Mouse (Mus musculus) CH12.LX (cell line): ENCODE data around the gene Utp20. TPM values are rescaled to one million over a fixed set of nuclear protein-coding genes. Genes with fewer than 3 reads are reported as not detected.

Experiments
- DNase-seq: peaks from one replicate; pipeline ENCODE4 v3.0.0-alpha.2; 2013; ENCODE audit errors: extremely low read depth
- H3K27ac ChIP-seq: 2 replicates; pipeline ENCODE4 v1.5.1; 2012; ENCODE audit warnings: low read depth, mild to moderate bottlenecking, control low read depth, moderate library complexity; ENCODE audit not compliant: insufficient read depth
- H3K27me3 ChIP-seq: replicated peaks from 2 replicates; pipeline ENCODE3; 2012; ENCODE audit warnings: inconsistent platforms
- H3K36me3 ChIP-seq, 2 experiments: replicated peaks in 1 of 2; 2 replicates each; pipeline versions ENCODE3 to v1.6.1; 2012; ENCODE audit warnings: inconsistent platforms in 1 of 2, low read length in 1 of 2, mild to moderate bottlenecking in 1 of 2, mixed read lengths in 1 of 2, moderate library complexity in 1 of 2; ENCODE audit not compliant: control insufficient read depth in 1 of 2, insufficient read depth in 1 of 2
- H3K4me1 ChIP-seq, 2 experiments: 2 replicates each; pipeline ENCODE4 v1.6.1; 2012; ENCODE audit warnings: inconsistent platforms in 1 of 2, moderate library complexity in 1 of 2; ENCODE audit not compliant: insufficient read depth in 2 of 2, control insufficient read depth in 1 of 2
- H3K4me2 ChIP-seq: 2 replicates; pipeline ENCODE4 v1.6.1; 2012; ENCODE audit warnings: low read depth, mild to moderate bottlenecking, control low read depth; ENCODE audit not compliant: poor library complexity, insufficient read depth, severe bottlenecking
- H3K4me3 ChIP-seq, 3 experiments: fragments of 150-350 bp in 1 of 3; sonication (generic) in 1 of 3; replicated peaks in 1 of 3; 2 replicates each; pipeline versions ENCODE3 to v1.5.1; 2011 to 2012; ENCODE audit warnings: low read depth in 2 of 3, low read length in 2 of 3, mild to moderate bottlenecking in 2 of 3, moderate library complexity in 2 of 3, control low read depth in 1 of 3, improper control_type of control experiment in 1 of 3, inconsistent platforms in 1 of 3, mixed read lengths in 1 of 3; ENCODE audit not compliant: poor library complexity in 1 of 3
- H3K79me2 ChIP-seq: replicated peaks from 2 replicates; pipeline ENCODE4 v1.6.1; 2012; ENCODE audit warnings: mild to moderate bottlenecking, moderate library complexity; ENCODE audit not compliant: control insufficient read depth, poor library complexity, insufficient read depth, severe bottlenecking; ENCODE audit errors: extremely low read depth
- H3K9ac ChIP-seq: 2 replicates; pipeline ENCODE4 v1.6.1; 2012; ENCODE audit warnings: low read depth, mild to moderate bottlenecking, control low read depth, moderate library complexity; ENCODE audit not compliant: insufficient read depth
- H3K9me3 ChIP-seq: replicated peaks from 2 replicates; pipeline ENCODE3; 2012; ENCODE audit warnings: low read length, inconsistent platforms, mixed read lengths
- BHLHE40 ChIP-seq: IDR thresholded peaks from 2 replicates; pipeline ENCODE4 v1.6.1; 2011; ENCODE audit warnings: mild to moderate bottlenecking, low read depth, low read length, improper control_type of control experiment
- CHD1 ChIP-seq: IDR thresholded peaks from 2 replicates; pipeline ENCODE4 v1.6.1; 2012; ENCODE audit warnings: low read depth, low read length, improper control_type of control experiment, inconsistent platforms
- CHD2 ChIP-seq: IDR thresholded peaks from 2 replicates; pipeline ENCODE4 v1.6.1; 2011; ENCODE audit warnings: low read length, improper control_type of control experiment
- CTCF ChIP-seq, 2 experiments: IDR thresholded peaks in 1 of 2; conservative IDR thresholded peaks in 1 of 2; 2 replicates each; pipeline ENCODE4 v1.5.1; 2011 to 2012; ENCODE audit warnings: low read depth in 2 of 2, low read length in 2 of 2, improper control_type of control experiment in 1 of 2, inconsistent platforms in 1 of 2, mild to moderate bottlenecking in 1 of 2, moderate library complexity in 1 of 2
- E2F4 ChIP-seq: IDR thresholded peaks from 2 replicates; pipeline ENCODE4 v1.6.1; 2011; ENCODE audit warnings: low read depth, low read length, improper control_type of control experiment; ENCODE audit not compliant: insufficient replicate concordance
- HCFC1 ChIP-seq: IDR thresholded peaks from 2 replicates; pipeline ENCODE4 v1.6.1; 2012; ENCODE audit warnings: low read depth, mild to moderate bottlenecking, inconsistent platforms, low read length, improper control_type of control experiment
- IRF4 ChIP-seq: IDR thresholded peaks from 2 replicates; pipeline ENCODE4 v1.6.1; 2014; ENCODE audit warnings: low read depth, mild to moderate bottlenecking, inconsistent platforms, low read length, improper control_type of control experiment
- JUND ChIP-seq: conservative IDR thresholded peaks from 2 replicates; pipeline ENCODE4 v1.6.1; 2011; ENCODE audit warnings: low read depth, low read length, improper control_type of control experiment
- KAT2A ChIP-seq: IDR thresholded peaks from 2 replicates; pipeline ENCODE4 v1.6.1; 2012; ENCODE audit warnings: low read length, improper control_type of control experiment, inconsistent platforms; ENCODE audit not compliant: insufficient replicate concordance
- MAFK ChIP-seq: IDR thresholded peaks from 2 replicates; pipeline ENCODE4 v1.6.1; 2011; ENCODE audit warnings: low read length, improper control_type of control experiment; ENCODE audit not compliant: insufficient replicate concordance
- MAX ChIP-seq: IDR thresholded peaks from 2 replicates; pipeline ENCODE4 v1.6.1; 2011; ENCODE audit warnings: low read length, improper control_type of control experiment
- MAZ ChIP-seq: IDR thresholded peaks from 2 replicates; pipeline ENCODE4 v1.6.1; 2012; ENCODE audit warnings: low read depth, mild to moderate bottlenecking, inconsistent platforms, low read length, improper control_type of control experiment, moderate library complexity
- MXI1 ChIP-seq: IDR thresholded peaks from 2 replicates; pipeline ENCODE4 v1.6.1; 2011; ENCODE audit warnings: mild to moderate bottlenecking, low read depth, low read length, improper control_type of control experiment
- NELFE ChIP-seq: IDR thresholded peaks from 2 replicates; pipeline ENCODE4 v1.6.1; 2011; ENCODE audit warnings: low read depth, low read length, improper control_type of control experiment
- PAX5 ChIP-seq: IDR thresholded peaks from 2 replicates; pipeline ENCODE4 v1.6.1; 2012; ENCODE audit warnings: low read length, inconsistent platforms, mixed read lengths
- POLR2AphosphoS2 ChIP-seq: IDR thresholded peaks from 2 replicates; pipeline ENCODE4 v1.6.1; 2011; ENCODE audit warnings: low read depth, low read length, improper control_type of control experiment
- RAD21 ChIP-seq: IDR thresholded peaks from 2 replicates; pipeline ENCODE4 v1.6.1; 2011; ENCODE audit warnings: low read depth, mild to moderate bottlenecking, low read length, improper control_type of control experiment, moderate library complexity
- RCOR1 ChIP-seq: conservative IDR thresholded peaks from 2 replicates; pipeline ENCODE4 v1.6.1; 2012; ENCODE audit warnings: low read depth, mild to moderate bottlenecking, inconsistent platforms, low read length, improper control_type of control experiment
- SIN3A ChIP-seq: IDR thresholded peaks from 2 replicates; pipeline ENCODE4 v1.6.1; 2012; ENCODE audit warnings: low read length, improper control_type of control experiment, inconsistent platforms
- SMC3 ChIP-seq: IDR thresholded peaks from 2 replicates; pipeline ENCODE4 v1.6.1; 2011; ENCODE audit warnings: low read depth, low read length, improper control_type of control experiment
- TBP ChIP-seq: conservative IDR thresholded peaks from 2 replicates; pipeline ENCODE4 v1.6.1; 2011; ENCODE audit warnings: low read depth, low read length, improper control_type of control experiment
- TCF12 ChIP-seq: IDR thresholded peaks from 2 replicates; pipeline ENCODE4 v1.6.1; 2014; ENCODE audit warnings: low read depth, mild to moderate bottlenecking, inconsistent platforms, low read length, improper control_type of control experiment
- UBTF ChIP-seq: IDR thresholded peaks from 2 replicates; pipeline ENCODE4 v1.6.1; 2012; ENCODE audit warnings: low read depth, mild to moderate bottlenecking, inconsistent platforms, low read length, improper control_type of control experiment, moderate library complexity
- USF1 ChIP-seq: IDR thresholded peaks from 2 replicates; pipeline ENCODE4 v1.6.1; 2014; ENCODE audit warnings: low read depth, mild to moderate bottlenecking, inconsistent platforms, low read length, improper control_type of control experiment
- USF2 ChIP-seq: conservative IDR thresholded peaks from 2 replicates; pipeline ENCODE4 v1.6.1; 2011; ENCODE audit warnings: low read depth, low read length, improper control_type of control experiment
- ZKSCAN1 ChIP-seq: IDR thresholded peaks from 2 replicates; pipeline ENCODE4 v1.6.1; 2012; ENCODE audit warnings: low read depth, inconsistent platforms, low read length, improper control_type of control experiment, borderline replicate concordance
- ZMIZ1 ChIP-seq: IDR thresholded peaks from 2 replicates; pipeline ENCODE4 v1.6.1; 2012; ENCODE audit warnings: low read depth, mild to moderate bottlenecking, inconsistent platforms, low read length, improper control_type of control experiment
- dilution Hi-C: fragments of 300-500 bp; cut with MboI; formaldehyde crosslinking; loops from 2 replicates; pipeline ENCODE4 v1.14.3; 2020; ENCODE audit warnings: low sequenced_read_pairs; ENCODE audit not compliant: extremely low pct_unique_long_range_greater_than_20kb, extremely low pct_ligation_motif_present
- in situ Hi-C: fragments of 300-500 bp; cut with MboI; formaldehyde crosslinking; loops from 3 replicates; pipeline ENCODE4 v1.14.3; 2019; ENCODE audit warnings: low sequenced_read_pairs, low pct_ligation_motif_present, low pct_unique_long_range_greater_than_20kb, mixed read lengths
- polyA plus RNA-seq: library from polyadenylated mRNA; unstranded; fragments of >175 nt; gene quantifications from 2 replicates; pipeline ENCODE4 v1.2.1, GENCODE M21; 2012; ENCODE audit warnings: low read depth; ENCODE audit not compliant: insufficient read length
- total RNA-seq, 2 experiments: library from RNA; depleted of rRNA; stranded (reverse); fragments of 300-350 nt in 1 of 2; fragments of >200 nt in 1 of 2; gene quantifications; 2 replicates each; pipeline ENCODE4 v1.2.3; 2012 to 2014

The Utp20 gene
- total and polyA plus RNA-seq, 3 experiments, result 40.1 to 70.4 (median 43.0) TPM

DNA sequence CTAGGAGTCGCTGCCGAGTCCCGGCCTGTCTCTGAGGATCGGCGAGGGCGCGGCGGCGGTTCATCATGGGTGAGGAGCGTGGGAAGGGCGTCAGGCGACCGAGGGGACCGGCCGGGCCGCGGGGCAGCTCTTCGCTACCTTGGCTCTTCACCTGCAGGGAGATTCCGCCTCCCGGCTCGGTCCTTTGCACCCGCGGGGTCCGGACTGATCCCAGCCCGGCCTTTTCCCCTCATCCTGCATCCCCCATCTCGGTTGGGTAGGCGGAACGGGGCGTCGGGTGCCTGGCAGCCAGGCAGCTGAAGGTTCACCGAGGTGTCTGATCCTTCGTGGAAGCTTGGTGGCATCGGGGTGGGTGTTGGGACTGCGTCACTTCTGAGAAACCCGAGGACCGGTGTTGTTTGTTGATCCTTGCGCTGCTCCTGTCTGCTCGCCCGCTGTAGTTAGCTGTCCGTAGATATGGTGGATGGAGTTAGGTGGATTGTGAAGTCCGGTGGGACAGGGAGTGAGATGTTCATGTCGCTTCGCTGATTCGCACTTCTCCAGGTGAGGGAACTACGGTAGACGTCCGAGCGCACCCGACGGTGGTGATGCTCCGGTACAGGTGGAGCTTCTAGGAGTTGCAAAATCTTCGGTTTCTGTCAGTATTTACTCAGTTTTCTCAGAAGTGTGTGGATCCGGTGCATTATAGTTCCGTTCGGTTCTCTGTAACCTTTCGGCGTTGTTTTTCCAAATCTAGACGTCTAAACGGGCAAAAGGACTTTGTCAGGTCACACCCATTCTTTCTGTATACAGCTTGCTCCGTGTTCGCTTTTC, 94.9 kb downstream of the Utp20 start:
- dilution Hi-C loops, result no loop called here
- no peak overlapping the region for H3K27ac ChIP-seq
- no peaks in the 10 kb centered on the region for H3K9me3 ChIP-seq

DNA sequence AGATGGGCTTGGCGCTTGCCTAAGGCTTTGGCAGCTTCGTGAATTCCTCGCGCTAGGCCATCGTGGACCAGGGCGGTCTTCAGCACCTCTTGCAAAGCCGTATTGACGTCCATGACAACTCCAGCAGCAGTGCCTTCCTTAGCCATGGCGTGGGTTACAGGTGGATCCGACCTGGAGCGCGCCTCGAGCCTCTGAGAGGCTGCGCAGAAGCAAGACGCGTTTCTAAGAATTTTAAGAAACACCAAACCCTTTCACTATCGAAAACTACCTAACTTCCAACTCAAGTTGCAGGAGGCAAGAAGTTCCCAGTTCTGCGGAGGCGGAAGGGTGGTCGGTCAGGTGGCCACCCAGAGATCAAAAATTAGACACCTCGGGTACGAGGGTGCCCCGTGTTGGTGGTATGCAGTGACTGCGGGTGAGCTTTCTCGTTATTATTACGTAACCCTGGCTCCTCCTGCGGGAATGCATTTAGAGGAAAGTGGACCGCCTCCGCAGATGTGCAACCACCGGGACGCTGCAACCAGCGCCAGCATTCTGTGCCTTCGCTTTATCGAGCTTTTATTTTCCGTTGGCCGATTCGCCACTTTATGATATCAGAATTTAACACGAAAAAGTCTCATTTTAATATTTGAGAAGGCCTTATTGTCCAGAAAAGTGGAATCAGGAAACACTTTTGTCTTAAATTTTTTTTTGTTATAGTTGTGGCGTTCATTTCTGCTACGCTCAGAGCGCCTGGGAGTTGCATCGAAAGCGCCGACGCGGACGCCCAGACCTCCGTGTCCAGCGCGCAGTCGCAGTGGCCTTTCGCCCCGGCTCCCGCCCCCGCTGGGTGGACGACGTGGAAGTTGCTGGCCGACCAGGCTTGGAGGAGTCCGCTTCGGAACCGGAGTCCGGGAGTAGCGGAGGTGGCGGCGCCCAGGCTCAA, 95.8 kb downstream of the Utp20 start, which contains the start of gene Arl1:
Gene Arl1 (plus strand): TSS at position 288 of the 925 bp plus-strand sequence.
- Histone ChIP-seq H3K36me3 (peaks cover 0 to 13% of the 10 kb centered on the region in 2 experiments), H3K79me2 (peaks cover 19% of the 10 kb centered on the region), H3K9ac (peak within 1 kb of the TSS; percentile 87), H3K27ac (0 out of 2 replicates have a peak within 1 kb of the TSS, but pooled peaks have one; percentile 0), H3K4me2 (peak within 1 kb of the TSS; percentile 92), H3K9me3 (no peaks in the 10 kb centered on the region), H3K4me1 (peaks cover 2 to 16% of the 10 kb centered on the region in 2 experiments; a peak in 2 of 4 replicates), H3K27me3 (no peaks in the 10 kb centered on the region), H3K4me3 (peak within 1 kb of the TSS; percentile 72 to 90 (median 84))
- DNase-seq, result peak; percentile 82
- dilution Hi-C loops, result no loop called here
- in situ Hi-C loops, result loop anchor here (5.0 kb wide), 1 partner anchor 349 kb away; no protein-coding TSS in a partner anchor
- TF ChIP-seq RCOR1 (no peak; the same call in 1 of the 2 replicates), UBTF (no peak), RAD21 (no peak; the same call in 1 of the 2 replicates), KAT2A (peak; percentile 80; the same call in 1 of the 2 replicates), MAZ (peak; percentile 71; the same call in 1 of the 2 replicates), USF1 (peak; percentile 16; the same call in 1 of the 2 replicates), HCFC1 (peak; percentile 89), POLR2AphosphoS2 (0 out of 2 replicates have a peak, but pooled peaks have one; percentile 68), MAFK (no peak), CHD2 (peak; percentile 78), BHLHE40 (peak; percentile 77), TBP (peak; percentile 98), E2F4 (0 out of 2 replicates have a peak, but pooled peaks have one; percentile 63), JUND (peak; percentile 13; the same call in 1 of the 2 replicates), USF2 (no peak), CTCF (conservative IDR thresholded peaks at IDR 0.05 in 1 of 2, IDR thresholded peaks at IDR 0.05 in 1 of 2; ENCODE audit: low read depth in 2 of 2, low read length in 2 of 2) (no peak), MAX (peak; percentile 44; the same call in 1 of the 2 replicates), SIN3A (peak; percentile 79; the same call in 1 of the 2 replicates), IRF4 (peak; percentile 65), ZMIZ1 (peak; percentile 60; the same call in 1 of the 2 replicates), NELFE (peak; percentile 85), SMC3 (no peak), CHD1 (no peak), ZKSCAN1 (no peak), TCF12 (peak; percentile 70), PAX5 (no peak)

More for the DNA sequence above, 94.9 kb downstream of the Utp20 start:
- Histone ChIP-seq H3K36me3 (peaks cover 0 to 19% of the 10 kb centered on the region in 2 experiments), H3K27me3 (no peaks in the 10 kb centered on the region), H3K4me2 (peak overlapping the region; percentile 92), H3K4me3 (peak overlapping the region; percentile 72 to 90 (median 84)), H3K4me1 (peaks cover 2 to 16% of the 10 kb centered on the region in 2 experiments; a peak in 2 of 4 replicates), H3K9ac (peak overlapping the region; percentile 87), H3K79me2 (peaks cover 19% of the 10 kb centered on the region)
- DNase-seq, result no peak
- in situ Hi-C loops, result loop anchor here (5.0 kb wide), 1 partner anchor 349 kb away; no protein-coding TSS in a partner anchor
- TF ChIP-seq MAX (peak; percentile 11; the same call in 1 of the 2 replicates), USF2 (no peak), MAFK (no peak), MXI1 (peak; percentile 1; the same call in 1 of the 2 replicates)
